Mouse (Mus musculus) adrenal gland (tissue): ENCODE measurements around the gene Hagh.

Source experiments
- intact Hi-C: fragments of 180-260 bp; cut with DNase I; formaldehyde crosslinking; loops from one replicate; pipeline ENCODE4 v1.15.1; 2025

The Hagh gene

GRCm38 (mm10) chr17:24848600-24849031 lies 8.7 kb downstream of the Hagh start:
- intact Hi-C loops, result no loop called here

- intact Hi-C loops, result loop anchor here (5.0 kb wide), 1 partner anchor 38 kb away; the partner anchor contains the start of genes Nubp2 and Spsb3
Observed at GRCm38 (mm10) chr17:24849733-24850064, 9.8 kb downstream of the Hagh start.

- intact Hi-C loops, result loop anchor here (5.0 kb wide), 1 partner anchor 37 kb away; the partner anchor contains the start of genes Nubp2 and Spsb3
Observed at GRCm38 (mm10) chr17:24850065-24850772, 10.3 kb downstream of the Hagh start, which contains the start of gene Fahd1. Fahd1 (minus strand) TSS chr17:24850364.

GRCm38 (mm10) chr17:24850773-24851127 lies 10.8 kb downstream of the Hagh start:
- intact Hi-C loops, result loop anchor here (5.0 kb wide), 1 partner anchor 37 kb away; the partner anchor contains the start of genes Nubp2 and Spsb3

GRCm38 (mm10) chr17:24851381-24852125 lies 11.6 kb downstream of the Hagh start:
- intact Hi-C loops, result loop anchor here (5.0 kb wide), 1 partner anchor 36 kb away; the partner anchor contains the start of genes Nubp2 and Spsb3

GRCm38 (mm10) chr17:24855838-24856464 lies 16.0 kb downstream of the Hagh start:
- intact Hi-C loops, result no loop called here

GRCm38 (mm10) chr17:24856589-24856988 lies 16.6 kb downstream of the Hagh start:
- intact Hi-C loops, result no loop called here

- intact Hi-C loops, result no loop called here
Observed at GRCm38 (mm10) chr17:24857831-24858470, 18.0 kb downstream of the Hagh start.

GRCm38 (mm10) chr17:24858967-24859366 lies 19.0 kb downstream of the Hagh start:
- intact Hi-C loops, result no loop called here

GRCm38 (mm10) chr17:24860076-24860475 lies 20.1 kb downstream of the Hagh start:
- intact Hi-C loops, result no loop called here

GRCm38 (mm10) chr17:24861785-24862184 lies 21.8 kb downstream of the Hagh start:
- intact Hi-C loops, result no loop called here

GRCm38 (mm10) chr17:24865776-24866175 lies 25.8 kb downstream of the Hagh start, which contains the start of gene Igfals:
Igfals (plus strand) TSS chr17:24865997.
- intact Hi-C loops, result no loop called here

GRCm38 (mm10) chr17:24867914-24868313 lies 28.0 kb downstream of the Hagh start:
- intact Hi-C loops, result no loop called here

GRCm38 (mm10) chr17:24873695-24874404 lies 33.9 kb downstream of the Hagh start:
- intact Hi-C loops, result no loop called here

GRCm38 (mm10) chr17:24874405-24874745 lies 34.4 kb downstream of the Hagh start:
- intact Hi-C loops, result no loop called here

GRCm38 (mm10) chr17:24874989-24875388 lies 35.0 kb downstream of the Hagh start:
- intact Hi-C loops, result loop anchor here (5.0 kb wide), 1 partner anchor 33 kb away; the partner anchor contains the start of gene Hagh

- intact Hi-C loops, result loop anchor here (5.0 kb wide), 1 partner anchor 35 kb away; the partner anchor contains the start of gene Hagh
Observed at GRCm38 (mm10) chr17:24877336-24878116, 37.6 kb downstream of the Hagh start.

- intact Hi-C loops, result loop anchor here (5.0 kb wide), 1 partner anchor 36 kb away; the partner anchor contains the start of gene Hagh
Observed at GRCm38 (mm10) chr17:24878117-24878397, 38.1 kb downstream of the Hagh start.

- intact Hi-C loops, result loop anchor here (5.0 kb wide), 1 partner anchor 36 kb away; the partner anchor contains the start of gene Hagh
Observed at GRCm38 (mm10) chr17:24878531-24878930, 38.6 kb downstream of the Hagh start.
